Mouse (Mus musculus) limb, embryonic 11.5 days (tissue): Measurements from ENCODE around the gene Zfp873. TPM values are rescaled to one million over a fixed set of nuclear protein-coding genes. Genes with fewer than 3 reads are reported as not detected.
"Not testable (repeated sequence)": the region's sequence is repeated elsewhere in the genome, so short reads cannot be mapped to it uniquely, and the experiment has no call there.

Source experiments
- ATAC-seq: fragments of 200-750 bp; cut with Nextera tagmentation; 2 replicates; pipeline ENCODE4 v1.8.0; 2017; ENCODE audit warnings: low read depth; ENCODE audit not compliant: insufficient number of reproducible peaks, low FRiP score, low TSS enrichment
- DNase-seq: peaks from one replicate; pipeline ENCODE4 v3.0.0-alpha.2; 2015; ENCODE audit warnings: low spot score
- H3K27ac ChIP-seq: fragments of 300-500 bp; sonication (generic); replicated peaks from 2 replicates; pipeline ENCODE4 v1.5.1; 2014; ENCODE audit warnings: low read depth, mild to moderate bottlenecking, low read length
- H3K27me3 ChIP-seq: fragments of 300-500 bp; sonication (generic); 2 replicates; pipeline ENCODE4 v1.6.1; 2014; ENCODE audit warnings: mild to moderate bottlenecking, low read length, mixed read lengths; ENCODE audit not compliant: control insufficient read depth, insufficient read depth
- H3K36me3 ChIP-seq: fragments of 300-500 bp; sonication (generic); 2 replicates; pipeline ENCODE4 v1.6.1; 2014; ENCODE audit warnings: mild to moderate bottlenecking, low read length, moderate library complexity, mixed read lengths; ENCODE audit not compliant: control insufficient read depth, insufficient read depth
- H3K4me1 ChIP-seq: fragments of 300-500 bp; sonication (generic); 2 replicates; pipeline ENCODE4 v1.6.1; 2014; ENCODE audit warnings: low read length, mixed read lengths; ENCODE audit not compliant: control insufficient read depth, insufficient read depth
- H3K4me2 ChIP-seq: fragments of 300-500 bp; sonication (generic); 2 replicates; pipeline ENCODE4 v1.6.1; 2014; ENCODE audit warnings: low read depth, mild to moderate bottlenecking, moderate library complexity; ENCODE audit not compliant: severe bottlenecking
- H3K4me3 ChIP-seq: fragments of 300-500 bp; sonication (generic); 2 replicates; pipeline ENCODE4 v1.5.1; 2014; ENCODE audit warnings: low read depth, low read length
- H3K9ac ChIP-seq: fragments of 300-500 bp; sonication (generic); 2 replicates; pipeline ENCODE4 v1.6.1; 2014; ENCODE audit warnings: mild to moderate bottlenecking, low read length
- H3K9me3 ChIP-seq: fragments of 300-500 bp; sonication (generic); 2 replicates; pipeline ENCODE4 v1.6.1; 2016; ENCODE audit warnings: low read length; ENCODE audit not compliant: control insufficient read depth
- WGBS: fragments of 180-500 bp; shearing (Covaris S2); extraction: QIAGEN DNeasy Blood & Tissue Kit; methylation state at CpG from one replicate; pipeline ENCODE4 v1.1.7; 2014; 5-methylcytosine and 5-hydroxymethylcytosine counted together
- polyA plus RNA-seq: library from polyadenylated mRNA; unstranded; fragments of >200 nt; fragmentation: Nextera tagmentation; extraction: Ambion mirVana; gene quantifications from 2 replicates; pipeline ENCODE4 v1.2.1, GENCODE M21; 2014

Gene Zfp873
- 15.2 and 18.0 TPM in 2 replicates for polyA plus RNA-seq

DNA sequence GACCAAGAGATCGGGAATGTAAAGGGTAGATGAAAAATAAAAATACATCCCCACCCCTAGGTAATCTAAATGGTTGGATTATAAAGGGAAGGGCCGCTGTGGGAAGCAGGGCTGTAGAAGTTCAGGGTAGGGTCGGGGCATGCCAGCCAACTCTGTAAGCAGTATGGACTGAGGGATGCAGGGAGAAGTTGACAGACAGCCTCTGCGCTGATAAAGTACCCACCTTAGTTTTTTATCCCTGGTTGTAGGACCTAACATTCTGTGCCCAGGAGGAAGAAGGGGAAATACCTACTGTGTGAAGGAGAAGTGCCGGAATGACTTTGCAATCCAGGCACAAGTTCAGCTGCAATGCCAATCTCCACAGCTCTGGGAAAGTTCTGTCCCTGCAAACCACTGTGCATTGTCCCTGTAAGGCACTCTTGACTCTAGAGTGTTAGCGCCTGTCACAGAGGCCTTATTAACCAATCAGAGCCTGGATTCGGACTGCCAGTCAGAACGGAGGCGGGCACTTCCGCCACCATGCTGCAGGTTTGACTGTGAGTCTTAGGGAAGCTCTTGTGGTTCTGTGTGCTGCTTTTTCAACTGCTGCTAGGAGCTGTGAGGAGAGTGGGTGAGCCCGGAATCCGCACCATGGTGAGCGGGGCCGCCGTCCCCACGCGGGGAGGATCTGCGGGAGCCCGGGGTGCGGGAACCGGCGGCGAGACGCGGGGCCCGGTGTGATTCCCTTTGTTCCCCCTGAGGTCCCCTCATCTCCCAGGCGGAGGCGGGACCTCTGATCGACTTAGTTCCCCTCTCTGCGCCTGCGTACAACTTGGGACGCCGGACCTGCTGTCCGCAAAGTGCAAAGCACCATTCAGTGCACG is at the start of gene Zfp873:
TSS of gene Zfp873 (plus strand) at position 527 of the 863 bp plus-strand sequence.
- peaks cover 27% of the 10 kb centered on the region for H3K9me3 ChIP-seq
- peak within 1 kb of the TSS; percentile 57 for H3K27ac ChIP-seq
- no peaks in the 10 kb centered on the region; the same call in 1 of the 2 replicates for H3K36me3 ChIP-seq
- ATAC-seq (peak; percentile 98), DNase-seq (peak; percentile 90)
- WGBS = 11% methylated on average over 34 of the region's 35 CpGs
- peak within 1 kb of the TSS; percentile 39 for H3K4me2 ChIP-seq
- no peaks in the 10 kb centered on the region for H3K4me1 ChIP-seq
- H3K27me3 ChIP-seq = no peaks in the 10 kb centered on the region
- H3K9ac ChIP-seq = peak within 1 kb of the TSS; percentile 70
- H3K4me3 ChIP-seq = peak within 1 kb of the TSS; percentile 50

DNA sequence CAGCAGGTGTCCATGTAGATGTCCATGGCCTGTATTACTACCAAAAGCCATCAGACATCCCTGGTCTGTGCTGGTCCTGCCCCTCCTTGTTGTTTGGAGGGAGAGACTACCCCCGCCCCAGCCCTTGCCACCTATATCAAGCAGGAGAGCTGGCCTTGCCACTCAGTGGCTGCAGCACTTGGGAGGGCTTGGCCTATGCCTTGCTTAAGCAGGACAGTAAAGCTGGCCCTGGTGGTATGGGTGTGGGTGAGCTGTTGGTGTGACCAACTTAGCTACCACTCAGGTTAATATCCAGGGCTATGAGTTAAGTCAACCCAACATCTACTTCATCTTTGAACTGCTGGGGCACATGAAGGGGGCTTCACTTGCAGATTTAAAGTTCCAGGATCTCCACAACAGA is 44.7 kb upstream of the Zfp873 start:
- not testable (repeated sequence) for H3K27me3 ChIP-seq, DNase-seq, H3K36me3 ChIP-seq, H3K9me3 ChIP-seq, ATAC-seq, H3K4me1 ChIP-seq, H3K4me3 ChIP-seq, H3K9ac ChIP-seq, H3K27ac ChIP-seq, H3K4me2 ChIP-seq
- WGBS = 95% methylated on average over 1 of the region's 1 CpGs

DNA sequence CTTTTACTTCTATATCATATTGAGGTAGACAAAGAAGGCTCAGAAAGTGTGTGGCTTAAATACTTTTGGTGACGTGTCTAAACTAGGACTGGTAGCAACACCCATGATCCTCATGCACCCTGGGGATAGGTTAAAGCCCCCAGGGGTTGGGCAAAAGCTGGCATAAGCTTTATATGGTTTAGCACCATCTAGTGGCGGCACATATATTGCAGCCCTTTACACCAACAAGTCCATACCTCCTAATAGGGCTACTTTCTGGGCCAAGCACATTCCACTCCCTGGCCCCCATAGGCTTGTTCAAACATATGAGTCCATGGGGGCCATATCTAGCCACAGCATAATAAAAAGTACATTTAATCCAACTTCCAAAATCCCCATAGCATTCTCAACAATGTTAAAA is 43.1 kb upstream of the Zfp873 start:
- not testable (repeated sequence) for H3K27me3 ChIP-seq, H3K27ac ChIP-seq, ATAC-seq, H3K4me2 ChIP-seq, H3K9ac ChIP-seq, H3K9me3 ChIP-seq, DNase-seq, H3K4me3 ChIP-seq, H3K36me3 ChIP-seq, H3K4me1 ChIP-seq
- WGBS = 36% methylated on average over 1 of the region's 2 CpGs

DNA sequence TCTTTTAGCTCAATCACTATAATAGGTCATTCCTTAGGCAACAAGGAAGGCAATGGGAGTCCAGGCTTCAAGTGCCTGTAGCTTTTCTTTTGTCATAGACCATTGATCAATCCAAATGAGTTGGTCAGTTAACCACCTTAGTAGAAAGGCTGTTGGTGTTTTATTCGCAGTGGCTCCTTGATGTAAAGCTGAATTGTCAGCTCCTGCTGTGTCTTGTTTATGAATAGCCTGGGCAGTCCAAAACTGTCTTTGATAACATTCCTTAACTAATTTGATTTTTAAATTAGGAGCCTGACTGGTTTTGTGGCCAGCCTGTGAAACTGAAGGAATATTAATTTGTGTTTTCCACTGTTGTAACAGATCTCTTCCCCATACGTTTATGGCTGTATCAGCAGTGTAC is 5.7 kb upstream of the Zfp873 start:
- no peak overlapping the region for H3K4me3 ChIP-seq
- H3K9ac ChIP-seq = no peak overlapping the region
- H3K9me3 ChIP-seq = peaks cover 5% of the 10 kb centered on the region; the same call in 1 of the 2 replicates
- no peaks in the 10 kb centered on the region for H3K36me3 ChIP-seq
- ATAC-seq (no peak), DNase-seq (no peak)
- no peaks in the 10 kb centered on the region for H3K27me3 ChIP-seq
- H3K4me2 ChIP-seq = no peak overlapping the region
- 73% methylated on average over 2 of the region's 2 CpGs for WGBS
- no peaks in the 10 kb centered on the region for H3K4me1 ChIP-seq
- H3K27ac ChIP-seq = no peak overlapping the region

DNA sequence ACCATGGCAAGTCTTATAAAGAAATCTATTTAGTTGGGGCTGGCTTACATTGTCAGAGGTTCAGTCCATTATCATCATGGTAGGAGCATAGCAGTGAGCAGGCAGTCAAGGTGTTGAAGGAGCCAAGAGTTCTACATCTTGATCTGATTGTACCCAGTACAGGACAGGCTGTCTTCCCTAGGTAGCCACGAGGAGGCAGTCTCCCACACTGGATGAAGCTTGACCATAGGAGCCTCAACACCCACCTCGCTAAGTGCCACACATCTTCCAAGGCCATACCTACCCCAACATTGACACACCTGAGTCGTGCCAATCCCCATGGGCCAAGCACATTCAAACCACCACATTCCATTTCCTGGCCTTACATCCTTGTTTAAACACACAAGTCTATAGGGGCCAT is 1.3 kb upstream of the Zfp873 start:
- no peak overlapping the region for H3K27ac ChIP-seq
- H3K4me1 ChIP-seq = no peaks in the 10 kb centered on the region

DNA sequence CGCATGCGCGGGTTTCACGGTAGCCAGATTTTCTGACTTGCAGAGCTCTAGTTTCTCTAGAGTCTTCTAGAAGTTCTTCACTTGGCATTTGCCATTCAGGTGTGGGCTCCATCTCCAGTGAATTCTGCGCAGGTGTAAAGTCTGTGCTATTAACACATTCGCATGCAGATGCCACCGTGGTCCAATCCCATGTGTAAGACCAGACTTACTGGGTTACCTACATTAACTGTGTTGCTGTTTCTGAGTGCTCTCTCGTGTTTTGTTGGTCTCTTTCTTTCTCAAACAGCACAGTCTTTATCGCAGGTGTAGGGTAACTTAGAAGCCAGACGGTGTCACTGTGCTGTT is 509 bp downstream of the Zfp873 start:
- DNase-seq, H3K27me3 ChIP-seq, ATAC-seq, H3K4me1 ChIP-seq, H3K36me3 ChIP-seq: not testable (repeated sequence)
- Histone ChIP-seq H3K4me2 (peak overlapping the region; percentile 39), H3K9me3 (peaks cover 28% of the 10 kb centered on the region), H3K27ac (peak overlapping the region; percentile 57; the same call in 1 of the 2 replicates), H3K9ac (peak overlapping the region; percentile 70), H3K4me3 (peak overlapping the region; percentile 50)
- 29% methylated on average over 10 of the region's 10 CpGs for WGBS

More for the DNA sequence above, 1.3 kb upstream of the Zfp873 start:
- DNase-seq (no peak), ATAC-seq (no peak)
- H3K4me2 ChIP-seq = no peak overlapping the region
- no peaks in the 10 kb centered on the region for H3K27me3 ChIP-seq
- peaks cover 17% of the 10 kb centered on the region; the same call in 1 of the 2 replicates for H3K9me3 ChIP-seq
- no peak overlapping the region for H3K4me3 ChIP-seq
- WGBS = 87% methylated on average over 3 of the region's 3 CpGs
- H3K36me3 ChIP-seq = no peaks in the 10 kb centered on the region
- H3K9ac ChIP-seq = no peak overlapping the region

DNA sequence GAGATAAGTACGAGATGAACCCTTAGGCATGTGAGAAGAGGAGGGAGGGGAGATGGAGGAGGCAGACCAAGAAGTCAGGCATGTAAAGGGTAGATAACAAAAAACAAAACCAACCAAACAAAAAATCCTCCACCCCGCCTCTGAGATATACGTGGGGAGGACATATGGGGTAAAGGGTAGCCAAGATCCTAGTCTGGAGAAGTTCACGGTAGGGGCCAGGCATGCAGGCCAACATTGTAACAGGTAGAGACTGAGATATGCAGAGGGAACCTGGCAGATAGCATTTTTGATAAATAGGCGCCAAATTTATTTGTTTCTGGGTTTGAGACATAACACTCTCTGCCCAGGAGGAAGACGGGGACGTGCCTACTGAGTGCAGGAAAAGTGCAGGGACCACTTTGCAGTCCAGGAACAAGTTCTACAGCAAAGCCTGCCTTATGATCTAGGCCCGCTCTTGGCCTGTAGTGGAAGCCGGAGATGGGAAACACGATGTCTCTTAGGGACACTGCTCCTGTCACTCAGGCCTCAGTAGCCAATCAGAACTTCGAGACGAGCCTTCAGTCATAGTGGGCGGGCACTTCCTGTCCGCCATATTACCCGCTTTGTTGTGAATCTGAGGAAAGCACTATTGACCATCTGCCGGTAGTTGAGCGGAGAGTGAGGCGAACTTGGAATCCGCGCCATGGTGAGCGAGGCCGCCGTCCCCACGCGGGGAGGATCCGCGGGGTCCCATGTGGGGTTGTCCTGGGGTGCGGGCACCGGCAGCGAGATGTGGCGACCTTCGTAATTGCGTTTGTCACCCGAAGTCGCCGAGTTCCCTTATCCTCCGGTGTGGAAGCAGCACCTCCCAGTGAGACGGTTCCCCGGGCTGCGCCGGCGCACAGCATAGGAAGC is 35.1 kb downstream of the Zfp873 start, which contains the start of gene BC024063:
TSS of gene BC024063 (plus strand) at position 626 of the 894 bp plus-strand sequence.
- peak within 1 kb of the TSS; percentile 65 for H3K9ac ChIP-seq
- peak within 1 kb of the TSS; percentile 48 for H3K4me3 ChIP-seq
- ATAC-seq (peak; percentile 94), DNase-seq (peak; percentile 76)
- H3K27me3 ChIP-seq, H3K9me3 ChIP-seq, H3K4me1 ChIP-seq, H3K36me3 ChIP-seq: not testable (repeated sequence)
- H3K27ac ChIP-seq = 0 out of 2 replicates have a peak within 1 kb of the TSS, but pooled peaks have one; percentile 30
- 18% methylated on average over 40 of the region's 42 CpGs for WGBS
- H3K4me2 ChIP-seq = peak within 1 kb of the TSS; percentile 28

DNA sequence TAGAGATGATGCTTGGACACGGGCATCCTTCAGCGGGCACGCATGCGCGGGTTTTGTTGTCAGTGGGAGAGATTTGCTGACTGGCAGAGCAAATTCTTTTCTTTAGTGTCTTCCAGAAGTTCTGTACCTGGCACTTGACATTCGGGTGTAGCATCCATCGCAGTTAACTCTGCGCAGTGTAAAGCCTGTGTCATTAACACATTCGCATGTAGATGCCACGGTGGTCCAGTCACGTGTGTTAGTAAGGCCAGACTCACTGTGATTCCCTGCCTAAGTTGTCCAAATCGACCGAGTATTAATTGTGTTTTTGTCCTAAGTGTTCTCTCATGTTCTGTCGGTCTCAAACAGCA is 35.7 kb downstream of the Zfp873 start:
- Histone ChIP-seq H3K9ac (peak overlapping the region; percentile 65), H3K4me2 (peak overlapping the region; percentile 28), H3K4me3 (peak overlapping the region; percentile 48)
- not testable (repeated sequence) for H3K36me3 ChIP-seq, H3K27ac ChIP-seq, H3K4me1 ChIP-seq, H3K9me3 ChIP-seq, DNase-seq, ATAC-seq, H3K27me3 ChIP-seq
- 23% methylated on average over 13 of the region's 14 CpGs for WGBS
